Mouse (Mus musculus): ENCODE results near the gene Smarcal1. TPM values are rescaled to one million over a fixed set of nuclear protein-coding genes. Genes with fewer than 3 reads are reported as not detected.

The Smarcal1 gene
- polyA plus RNA-seq, 1 experiment from 2014 or later, result 7.7 TPM

DNA sequence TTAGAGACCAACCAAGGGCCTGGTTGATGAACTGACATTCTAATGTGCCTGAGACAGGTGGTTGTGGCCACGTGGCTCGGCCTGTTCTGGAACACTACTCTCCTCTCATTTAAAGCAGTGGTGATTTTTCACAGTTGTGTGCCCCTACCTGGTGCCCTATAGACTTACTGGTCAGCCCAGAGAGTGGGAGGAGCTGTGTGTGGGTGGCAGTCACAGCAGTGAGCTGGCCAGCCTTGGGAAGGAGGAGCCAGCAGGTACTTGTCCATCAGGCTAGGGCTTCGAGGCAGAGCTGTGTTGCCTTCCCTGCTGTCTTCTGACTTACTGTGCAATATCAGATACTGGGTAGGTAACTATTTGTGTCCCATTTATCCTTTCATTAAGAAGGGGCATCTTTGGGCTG is 9.3 kb downstream of the Smarcal1 start:
- H3K9ac ChIP-seq, result no peak overlapping the region
- ATAC-seq (ENCODE audit: low read depth), result no peak
- no peaks in the 10 kb centered on the region for H3K4me1 ChIP-seq (replicated peaks)
- H3K36me3 ChIP-seq, result peaks cover 60% of the 10 kb centered on the region
- no peak overlapping the region for H3K27ac ChIP-seq
- H3K27me3 ChIP-seq, result no peaks in the 10 kb centered on the region
- H3K4me2 ChIP-seq, result no peak overlapping the region
- no peak overlapping the region for H3K4me3 ChIP-seq (replicated peaks)
- DNase-seq, result no peak
- WGBS (ENCODE audit: insufficient replicate concordance), result 69% methylated on average over 3 of the region's 3 CpGs
- no peaks in the 10 kb centered on the region for H3K9me3 ChIP-seq (replicated peaks)

- no peaks in the 10 kb centered on the region for H3K4me1 ChIP-seq (replicated peaks)
- H3K27ac ChIP-seq, result no peak overlapping the region
- WGBS (ENCODE audit: insufficient replicate concordance), result 80% methylated on average over 20 of the region's 20 CpGs
- no peaks in the 10 kb centered on the region for H3K9me3 ChIP-seq (replicated peaks)
- no peaks in the 10 kb centered on the region for H3K27me3 ChIP-seq
- H3K4me3 ChIP-seq (replicated peaks), result no peak overlapping the region
- no peak overlapping the region for H3K9ac ChIP-seq
- H3K4me2 ChIP-seq, result no peak overlapping the region
- no peak for DNase-seq
- peaks cover 61% of the 10 kb centered on the region for H3K36me3 ChIP-seq
- no peak for ATAC-seq (ENCODE audit: low read depth)
Measured at GRCm38 (mm10) chr1:72593340-72593951, 10.4 kb downstream of the Smarcal1 start.

GRCm38 (mm10) chr1:72595686-72596085 is 12.6 kb downstream of the Smarcal1 start:
- Histone ChIP-seq H3K27ac (no peak overlapping the region), H3K9ac (no peak overlapping the region), H3K27me3 (no peaks in the 10 kb centered on the region), H3K4me3 (replicated peaks) (no peak overlapping the region), H3K36me3 (peaks cover 71% of the 10 kb centered on the region), H3K4me1 (replicated peaks) (no peaks in the 10 kb centered on the region; the same call in 1 of the 2 replicates), H3K9me3 (replicated peaks) (no peaks in the 10 kb centered on the region), H3K4me2 (no peak overlapping the region)
- no peak for DNase-seq
- no peak for ATAC-seq (ENCODE audit: low read depth)
- 83% methylated on average over 12 of the region's 12 CpGs for WGBS (ENCODE audit: insufficient replicate concordance)

- WGBS (ENCODE audit: insufficient replicate concordance), result 68% methylated on average over 5 of the region's 5 CpGs
- no peak overlapping the region for H3K4me2 ChIP-seq
- H3K27ac ChIP-seq, result no peak overlapping the region
- no peak overlapping the region for H3K9ac ChIP-seq
- H3K4me3 ChIP-seq (replicated peaks), result no peak overlapping the region
- no peaks in the 10 kb centered on the region for H3K9me3 ChIP-seq (replicated peaks)
- no peaks in the 10 kb centered on the region for H3K27me3 ChIP-seq
- no peaks in the 10 kb centered on the region; the same call in 1 of the 2 replicates for H3K4me1 ChIP-seq (replicated peaks)
- no peak for DNase-seq
- H3K36me3 ChIP-seq, result peaks cover 71% of the 10 kb centered on the region
- ATAC-seq (ENCODE audit: low read depth), result no peak
Measured at GRCm38 (mm10) chr1:72596231-72596630, 13.2 kb downstream of the Smarcal1 start.

DNA sequence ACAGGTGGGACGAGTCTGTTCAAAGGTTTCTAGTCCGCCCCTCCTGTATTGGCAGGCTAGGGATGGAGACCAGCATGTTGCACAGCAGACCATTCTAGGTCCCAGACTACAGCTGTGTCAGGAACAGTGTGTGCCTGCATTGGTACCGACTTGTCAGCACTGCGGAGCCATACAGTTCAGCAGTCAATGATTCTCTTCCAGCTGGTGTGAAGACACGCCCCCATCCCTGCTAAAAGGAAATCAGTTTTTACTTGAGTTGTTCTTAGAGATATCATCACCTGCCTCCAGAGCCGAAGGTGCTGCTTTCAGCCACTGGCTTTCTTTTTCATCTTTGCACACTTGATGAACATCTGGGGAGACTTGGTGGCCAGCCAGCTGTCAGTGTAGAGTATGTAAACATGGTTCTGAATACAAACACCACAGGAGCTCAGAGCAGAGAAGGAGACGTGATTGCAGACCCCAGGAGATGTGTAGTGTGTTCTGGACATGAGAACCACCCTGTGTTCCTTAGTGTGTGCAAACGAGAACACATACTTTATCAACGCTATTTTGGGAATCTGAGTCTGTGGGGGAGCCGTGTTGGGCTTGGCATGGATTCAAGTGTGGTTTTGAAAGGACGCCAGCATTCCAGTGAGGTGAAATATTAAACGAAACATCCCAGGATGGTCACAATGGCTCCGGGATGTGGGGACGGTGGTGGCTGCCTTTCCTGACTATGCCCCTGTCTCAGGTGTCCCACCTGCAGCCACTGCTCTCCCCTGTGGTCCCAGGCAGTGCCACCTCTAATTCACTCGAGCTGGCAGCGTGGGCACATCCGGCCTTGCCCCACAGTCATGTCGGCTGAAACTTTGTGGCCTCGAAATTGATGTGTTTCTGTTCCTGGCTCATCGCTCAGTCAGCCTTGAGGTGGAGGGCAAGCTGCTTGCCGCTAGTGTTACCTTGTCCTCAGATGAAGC is 16.4 kb downstream of the Smarcal1 start:
- no peak for DNase-seq
- Histone ChIP-seq H3K9me3 (replicated peaks) (no peaks in the 10 kb centered on the region), H3K4me2 (no peak overlapping the region), H3K27ac (no peak overlapping the region), H3K27me3 (no peaks in the 10 kb centered on the region), H3K4me1 (replicated peaks) (no peaks in the 10 kb centered on the region; the same call in 1 of the 2 replicates), H3K36me3 (peaks cover 57% of the 10 kb centered on the region), H3K9ac (no peak overlapping the region), H3K4me3 (replicated peaks) (no peak overlapping the region)
- WGBS (ENCODE audit: insufficient replicate concordance), result 74% methylated on average over 21 of the region's 21 CpGs
- ATAC-seq (ENCODE audit: low read depth), result no peak

DNA sequence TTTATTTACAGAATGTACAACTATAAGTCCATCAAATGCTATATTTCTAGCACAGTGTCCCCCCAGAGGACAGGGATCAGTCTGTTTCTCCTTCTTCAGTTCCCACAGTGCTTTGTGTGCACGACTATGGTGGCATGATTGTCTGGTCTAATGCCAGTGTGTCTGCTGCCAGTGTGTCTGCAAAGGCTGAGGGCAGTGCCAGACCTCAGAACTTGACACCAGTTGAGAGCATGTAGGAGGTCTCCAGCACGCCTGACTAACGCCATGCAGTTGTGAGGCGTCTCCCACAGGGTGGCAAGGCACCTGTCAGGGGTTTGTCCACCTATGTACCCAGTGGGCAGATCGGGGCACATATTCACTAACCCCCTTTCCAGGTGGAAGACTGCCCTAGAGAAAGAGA is 17.7 kb downstream of the Smarcal1 start:
- DNase-seq (no peak), ATAC-seq (ENCODE audit: low read depth) (no peak)
- Histone ChIP-seq H3K27me3 (no peaks in the 10 kb centered on the region), H3K4me3 (replicated peaks) (no peak overlapping the region), H3K4me2 (no peak overlapping the region), H3K27ac (no peak overlapping the region), H3K36me3 (peaks cover 58% of the 10 kb centered on the region), H3K9ac (no peak overlapping the region), H3K4me1 (replicated peaks) (no peaks in the 10 kb centered on the region; the same call in 1 of the 2 replicates), H3K9me3 (replicated peaks) (no peaks in the 10 kb centered on the region)
- WGBS (ENCODE audit: insufficient replicate concordance), result 72% methylated on average over 5 of the region's 5 CpGs

- no peaks in the 10 kb centered on the region; the same call in 1 of the 2 replicates for H3K4me1 ChIP-seq (replicated peaks)
- no peak overlapping the region for H3K27ac ChIP-seq
- H3K36me3 ChIP-seq, result peaks cover 58% of the 10 kb centered on the region
- no peak for DNase-seq
- no peaks in the 10 kb centered on the region for H3K9me3 ChIP-seq (replicated peaks)
- no peak overlapping the region for H3K9ac ChIP-seq
- H3K27me3 ChIP-seq, result no peaks in the 10 kb centered on the region
- H3K4me3 ChIP-seq (replicated peaks), result no peak overlapping the region
- ATAC-seq (ENCODE audit: low read depth), result no peak
- WGBS (ENCODE audit: insufficient replicate concordance), result 79% methylated on average over 7 of the region's 7 CpGs
- H3K4me2 ChIP-seq, result no peak overlapping the region
Measured at GRCm38 (mm10) chr1:72601233-72601632, 18.2 kb downstream of the Smarcal1 start.

DNA sequence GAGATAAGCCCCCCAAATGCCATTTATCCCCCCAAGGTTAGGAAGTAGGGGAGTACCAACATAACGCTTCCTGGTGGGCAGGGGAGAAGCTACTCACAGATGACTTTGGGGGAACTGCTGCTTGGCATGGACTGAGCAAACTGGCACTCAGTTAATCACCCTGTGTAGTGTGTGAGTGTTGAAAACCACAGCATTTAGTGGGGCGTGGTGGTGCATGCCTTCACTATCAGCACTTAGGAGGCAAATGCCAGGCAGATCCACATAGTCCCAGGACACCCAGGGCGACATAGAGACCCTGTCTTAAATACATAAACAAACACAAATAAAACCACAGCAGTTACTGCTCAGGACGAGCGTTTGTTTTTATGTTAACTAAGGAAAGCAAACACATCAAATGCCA is 19.1 kb downstream of the Smarcal1 start:
- no peaks in the 10 kb centered on the region for H3K27me3 ChIP-seq
- H3K27ac ChIP-seq, result no peak overlapping the region
- no peak for DNase-seq
- 72% methylated on average over 5 of the region's 5 CpGs for WGBS (ENCODE audit: insufficient replicate concordance)
- no peaks in the 10 kb centered on the region; the same call in 1 of the 2 replicates for H3K4me1 ChIP-seq (replicated peaks)
- H3K36me3 ChIP-seq, result peaks cover 54% of the 10 kb centered on the region
- H3K4me3 ChIP-seq (replicated peaks), result no peak overlapping the region
- H3K9ac ChIP-seq, result no peak overlapping the region
- ATAC-seq (ENCODE audit: low read depth), result no peak
- no peaks in the 10 kb centered on the region for H3K9me3 ChIP-seq (replicated peaks)
- no peak overlapping the region for H3K4me2 ChIP-seq

- Histone ChIP-seq H3K4me3 (replicated peaks) (no peak overlapping the region), H3K4me1 (replicated peaks) (no peaks in the 10 kb centered on the region; the same call in 1 of the 2 replicates), H3K9ac (no peak overlapping the region), H3K27ac (no peak overlapping the region), H3K36me3 (peaks cover 52% of the 10 kb centered on the region), H3K9me3 (replicated peaks) (no peaks in the 10 kb centered on the region), H3K4me2 (no peak overlapping the region), H3K27me3 (no peaks in the 10 kb centered on the region)
- DNase-seq (no peak), ATAC-seq (ENCODE audit: low read depth) (no peak)
- 85% methylated on average over 5 of the region's 5 CpGs for WGBS (ENCODE audit: insufficient replicate concordance)
Measured at GRCm38 (mm10) chr1:72602803-72603202, 19.8 kb downstream of the Smarcal1 start.

- H3K36me3 ChIP-seq, result peaks cover 33% of the 10 kb centered on the region
- no peak overlapping the region for H3K9ac ChIP-seq
- DNase-seq (no peak), ATAC-seq (ENCODE audit: low read depth) (no peak)
- 79% methylated on average over 12 of the region's 12 CpGs for WGBS (ENCODE audit: insufficient replicate concordance)
- H3K27me3 ChIP-seq, result no peaks in the 10 kb centered on the region
- H3K4me2 ChIP-seq, result no peak overlapping the region
- H3K4me1 ChIP-seq (replicated peaks), result no peaks in the 10 kb centered on the region
- H3K27ac ChIP-seq, result no peak overlapping the region
- no peak overlapping the region for H3K4me3 ChIP-seq (replicated peaks)
- no peaks in the 10 kb centered on the region for H3K9me3 ChIP-seq (replicated peaks)
Measured at GRCm38 (mm10) chr1:72606186-72606673, 23.2 kb downstream of the Smarcal1 start.

DNA sequence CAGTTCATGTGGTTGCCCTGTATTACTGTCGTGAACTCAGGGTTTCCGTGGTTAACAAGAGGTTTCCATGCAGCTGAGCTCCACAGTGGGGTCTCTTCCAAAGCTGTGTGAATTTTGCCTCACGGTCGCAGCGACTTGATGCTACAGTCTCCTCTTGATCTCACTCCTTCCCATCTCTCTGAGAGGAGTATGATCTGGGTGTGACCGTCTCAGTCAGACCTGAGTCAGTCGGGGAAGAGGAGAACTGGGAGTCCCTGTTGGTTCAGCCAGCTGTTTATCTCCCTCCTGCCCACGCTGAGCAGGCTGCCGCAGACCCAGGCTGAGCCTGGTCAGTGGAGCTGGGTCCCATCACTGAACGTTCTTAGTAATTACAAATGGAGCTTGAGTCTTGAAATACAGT is 26.1 kb downstream of the Smarcal1 start:
- H3K27me3 ChIP-seq, result no peaks in the 10 kb centered on the region
- no peaks in the 10 kb centered on the region for H3K9me3 ChIP-seq (replicated peaks)
- no peak overlapping the region for H3K4me3 ChIP-seq (replicated peaks)
- 74% methylated on average over 10 of the region's 10 CpGs for WGBS (ENCODE audit: insufficient replicate concordance)
- ATAC-seq (ENCODE audit: low read depth) (no peak), DNase-seq (no peak)
- no peaks in the 10 kb centered on the region for H3K4me1 ChIP-seq (replicated peaks)
- no peak overlapping the region for H3K4me2 ChIP-seq
- peaks cover 46% of the 10 kb centered on the region for H3K36me3 ChIP-seq
- H3K9ac ChIP-seq, result no peak overlapping the region
- H3K27ac ChIP-seq, result no peak overlapping the region
